Mouse (Mus musculus) embryonic fibroblast, embryonic 13.5 days (primary cell): ENCODE results near the gene Ddit4l. TPM values are rescaled to one million over a fixed set of nuclear protein-coding genes. Genes with fewer than 3 reads are reported as not detected.
"Not testable (repeated sequence)": the region's sequence is repeated elsewhere in the genome, so short reads cannot be mapped to it uniquely, and the experiment has no call there.

Experiments used
- H3K27ac ChIP-seq: 2 replicates; pipeline ENCODE4 v1.5.1; 2012; ENCODE audit warnings: low read length, control low read depth, inconsistent platforms; ENCODE audit not compliant: insufficient read depth
- H3K4me1 ChIP-seq: 2 replicates; pipeline ENCODE4 v1.6.1; 2011; ENCODE audit warnings: low read length; ENCODE audit not compliant: control insufficient read depth, insufficient read depth
- H3K4me3 ChIP-seq: 2 replicates; pipeline ENCODE4 v1.5.1; 2011; ENCODE audit warnings: mild to moderate bottlenecking, control low read depth, low read length; ENCODE audit not compliant: insufficient read depth
- CTCF ChIP-seq: IDR thresholded peaks from 2 replicates; pipeline ENCODE4 v1.5.1; 2011; ENCODE audit warnings: mild to moderate bottlenecking, control low read depth, low read length, moderate library complexity, borderline replicate concordance; ENCODE audit not compliant: insufficient read depth
- POLR2A ChIP-seq: IDR thresholded peaks from 2 replicates; pipeline ENCODE4 v1.6.1; 2011; ENCODE audit warnings: low read depth, mild to moderate bottlenecking, control low read depth, low read length, moderate library complexity
- polyA plus RNA-seq: library from polyadenylated mRNA; stranded (reverse); fragments of >200 nt; gene quantifications from 2 replicates; pipeline ENCODE4 v1.2.4, GENCODE M21; 2011; ENCODE audit warnings: low read depth; ENCODE audit not compliant: missing spikeins, insufficient read length

Ddit4l gene
- 27.7 and 31.1 TPM in 2 replicates for polyA plus RNA-seq

- H3K4me1 ChIP-seq, H3K27ac ChIP-seq, H3K4me3 ChIP-seq: not testable (repeated sequence)
Observed at GRCm38 (mm10) chr3:137621312-137621711, at the start of gene Ddit4l. Gene Ddit4l (plus strand): TSS chr3:137621612.

- no peak overlapping the region for H3K27ac ChIP-seq
- peaks cover 3% of the 10 kb centered on the region; the same call in 1 of the 2 replicates for H3K4me1 ChIP-seq
- H3K4me3 ChIP-seq = no peak overlapping the region
- TF ChIP-seq POLR2A (no peak), CTCF (no peak)
Observed at GRCm38 (mm10) chr3:137576146-137576545, 45.3 kb upstream of the Ddit4l start.

DNA sequence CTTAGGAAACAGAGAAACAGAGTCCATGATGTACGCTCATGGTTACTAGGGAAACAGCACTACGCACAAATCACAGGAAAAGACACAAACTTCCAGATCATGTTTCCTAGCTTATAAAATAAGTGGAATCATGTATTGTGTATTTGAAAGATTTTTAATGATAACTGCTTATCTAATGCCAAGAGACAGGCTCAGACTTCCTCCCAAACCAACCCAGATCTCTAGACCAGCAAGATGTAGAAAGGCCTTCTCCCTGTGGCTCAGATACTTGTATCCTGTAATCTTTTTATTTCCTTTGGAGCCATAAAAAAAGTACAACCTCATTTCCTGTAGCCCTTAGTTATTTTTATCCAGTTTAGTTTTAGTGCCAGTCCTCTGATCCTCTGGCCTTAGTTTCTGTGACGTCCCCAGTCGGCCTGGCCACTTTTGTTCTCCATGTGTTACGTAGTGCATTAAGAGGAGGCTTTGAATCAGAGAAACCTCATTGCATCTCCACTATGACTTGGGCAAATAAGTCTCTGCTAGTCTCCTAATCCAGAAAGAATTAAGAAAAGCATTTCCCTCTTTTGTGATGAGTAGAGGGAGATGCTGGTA, 34.9 kb upstream of the Ddit4l start:
- Histone ChIP-seq H3K4me3 (no peak overlapping the region), H3K4me1 (no peaks in the 10 kb centered on the region), H3K27ac (no peak overlapping the region)
- TF ChIP-seq POLR2A = no peak

DNA sequence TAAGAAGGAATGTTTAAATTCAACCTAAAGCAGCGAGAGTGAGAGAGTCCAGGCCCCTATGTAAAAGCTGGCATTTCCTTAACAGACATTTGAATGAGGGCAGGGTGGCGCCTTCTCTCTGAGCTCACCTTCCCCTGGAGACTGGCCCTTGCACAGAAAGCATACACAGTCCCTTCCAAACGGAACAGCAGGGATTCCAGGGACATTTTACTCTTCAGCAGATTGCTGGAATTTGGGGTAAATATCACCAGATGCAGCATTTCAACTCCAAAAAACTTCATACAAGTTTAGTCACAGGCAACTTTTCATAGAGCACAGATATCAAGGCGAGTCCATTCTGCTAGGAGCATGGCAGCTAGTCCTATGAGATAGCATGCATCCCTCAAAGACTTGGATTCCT, 31.6 kb upstream of the Ddit4l start:
- H3K4me3 ChIP-seq = no peak overlapping the region
- no peak overlapping the region for H3K27ac ChIP-seq
- TF ChIP-seq POLR2A = no peak
- no peak for TF ChIP-seq CTCF
- H3K4me1 ChIP-seq = no peaks in the 10 kb centered on the region

- no peak overlapping the region for H3K27ac ChIP-seq
- no peaks in the 10 kb centered on the region for H3K4me1 ChIP-seq
- H3K4me3 ChIP-seq = no peak overlapping the region
- TF ChIP-seq CTCF (no peak), POLR2A (no peak)
Observed at GRCm38 (mm10) chr3:137594332-137594905, 27.0 kb upstream of the Ddit4l start.

DNA sequence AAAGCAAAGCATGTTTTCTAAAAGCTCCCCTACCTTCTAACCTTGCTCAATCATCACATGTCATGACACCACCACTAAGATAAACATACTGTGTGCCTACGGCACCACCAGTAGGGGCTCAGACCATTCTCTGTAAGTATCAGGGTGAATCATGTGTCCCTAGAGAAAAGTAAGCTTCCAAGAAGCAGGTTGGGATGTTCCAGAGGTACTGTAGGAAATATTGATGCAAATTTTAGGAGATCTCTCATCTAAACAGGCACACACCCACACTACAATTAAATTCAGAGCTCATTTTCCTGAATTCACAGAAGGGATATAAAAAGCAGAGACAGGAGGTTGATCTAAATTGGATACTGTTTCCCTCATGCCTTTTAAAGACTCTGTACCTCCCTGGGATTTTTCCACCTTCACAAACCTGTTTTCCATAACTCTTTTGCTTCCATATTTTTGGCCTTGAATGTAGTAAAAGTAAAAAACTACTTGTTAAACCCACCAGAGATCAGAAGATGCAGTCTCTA, 12.4 kb upstream of the Ddit4l start:
- Histone ChIP-seq H3K4me3 (no peak overlapping the region), H3K27ac (no peak overlapping the region), H3K4me1 (no peaks in the 10 kb centered on the region)
- TF ChIP-seq POLR2A = no peak
- no peak for TF ChIP-seq CTCF

- TF ChIP-seq CTCF (no peak), POLR2A (no peak)
- Histone ChIP-seq H3K4me3 (no peak overlapping the region), H3K27ac (no peak overlapping the region), H3K4me1 (no peaks in the 10 kb centered on the region)
Observed at GRCm38 (mm10) chr3:137610457-137611109, 10.8 kb upstream of the Ddit4l start.

DNA sequence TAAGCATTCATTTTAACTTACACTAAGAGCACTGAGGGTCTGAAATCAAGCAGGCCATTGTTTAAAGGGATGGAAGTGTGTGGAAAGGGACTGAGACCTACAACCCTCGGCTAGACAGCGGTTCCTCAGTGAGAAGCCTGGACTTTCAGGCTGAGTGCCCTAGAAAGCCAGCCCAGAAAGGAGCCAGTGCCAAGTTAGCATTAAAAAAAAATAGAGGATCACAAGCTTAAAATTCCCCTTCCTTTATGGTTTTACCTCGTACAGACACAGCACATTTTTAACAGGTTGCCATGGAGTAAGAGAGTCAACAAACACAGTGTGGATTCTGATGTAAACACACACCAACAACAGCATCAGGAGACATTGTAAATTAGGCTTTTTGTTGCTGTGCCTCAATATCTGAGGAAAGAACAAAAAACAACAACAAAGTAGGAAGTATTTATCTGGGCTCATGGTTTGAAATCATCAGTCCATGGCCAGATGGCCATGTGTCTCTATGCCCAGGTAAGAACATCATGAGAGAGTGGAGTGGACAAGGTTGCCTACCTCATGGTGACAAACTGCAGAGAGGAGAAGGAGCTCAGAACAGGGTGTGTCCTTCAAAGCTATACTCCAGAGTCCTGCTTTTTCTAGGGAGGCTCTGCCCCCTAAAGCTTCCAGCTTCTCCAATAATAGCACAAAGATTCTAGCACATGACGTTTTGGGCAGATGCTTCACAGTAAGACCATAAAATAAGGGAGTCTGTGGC, 10.1 kb upstream of the Ddit4l start:
- Histone ChIP-seq H3K4me3 (no peak overlapping the region), H3K4me1 (no peaks in the 10 kb centered on the region), H3K27ac (no peak overlapping the region)
- TF ChIP-seq POLR2A = no peak

DNA sequence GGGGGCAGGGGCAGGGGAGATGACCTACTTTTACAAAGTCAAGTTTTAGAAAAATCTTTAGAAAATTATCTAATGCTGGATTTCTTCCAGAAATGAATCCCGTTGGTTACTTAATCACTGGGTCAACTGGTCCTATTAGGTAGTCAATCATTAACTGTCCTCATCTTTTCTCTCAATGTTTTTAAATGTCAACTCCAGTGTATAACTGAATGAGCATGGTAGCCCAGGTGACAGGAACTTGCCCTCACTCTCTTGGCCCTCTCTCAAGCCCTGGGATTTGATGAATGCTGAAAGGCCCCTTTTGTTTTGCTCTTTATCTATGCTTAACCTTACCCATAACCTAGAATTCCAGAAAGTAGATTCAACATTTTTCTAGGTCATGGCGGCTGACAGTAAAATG, 9.4 kb upstream of the Ddit4l start:
- Histone ChIP-seq H3K4me1 (no peaks in the 10 kb centered on the region), H3K4me3 (no peak overlapping the region), H3K27ac (no peak overlapping the region)
- TF ChIP-seq POLR2A = no peak
- no peak for TF ChIP-seq CTCF

- Histone ChIP-seq H3K4me1 (no peaks in the 10 kb centered on the region; the same call in 1 of the 2 replicates), H3K27ac (no peak overlapping the region), H3K4me3 (no peak overlapping the region)
- TF ChIP-seq CTCF (no peak), POLR2A (no peak)
Observed at GRCm38 (mm10) chr3:137620540-137620939, 872 bp upstream of the Ddit4l start.
